Mouse (Mus musculus) cerebellum, postnatal 25 days (tissue): ENCODE results near the gene E130116L18Rik.
"Not testable (repeated sequence)": the region's sequence is repeated elsewhere in the genome, so short reads cannot be mapped to it uniquely, and the experiment has no call there.

Experiments
- DNase-seq, 2 experiments: peaks; one replicate each; pipeline ENCODE4 v3.0.0; 2021; ENCODE audit warnings: mixed read lengths in 2 of 2

Gene E130116L18Rik

DNA sequence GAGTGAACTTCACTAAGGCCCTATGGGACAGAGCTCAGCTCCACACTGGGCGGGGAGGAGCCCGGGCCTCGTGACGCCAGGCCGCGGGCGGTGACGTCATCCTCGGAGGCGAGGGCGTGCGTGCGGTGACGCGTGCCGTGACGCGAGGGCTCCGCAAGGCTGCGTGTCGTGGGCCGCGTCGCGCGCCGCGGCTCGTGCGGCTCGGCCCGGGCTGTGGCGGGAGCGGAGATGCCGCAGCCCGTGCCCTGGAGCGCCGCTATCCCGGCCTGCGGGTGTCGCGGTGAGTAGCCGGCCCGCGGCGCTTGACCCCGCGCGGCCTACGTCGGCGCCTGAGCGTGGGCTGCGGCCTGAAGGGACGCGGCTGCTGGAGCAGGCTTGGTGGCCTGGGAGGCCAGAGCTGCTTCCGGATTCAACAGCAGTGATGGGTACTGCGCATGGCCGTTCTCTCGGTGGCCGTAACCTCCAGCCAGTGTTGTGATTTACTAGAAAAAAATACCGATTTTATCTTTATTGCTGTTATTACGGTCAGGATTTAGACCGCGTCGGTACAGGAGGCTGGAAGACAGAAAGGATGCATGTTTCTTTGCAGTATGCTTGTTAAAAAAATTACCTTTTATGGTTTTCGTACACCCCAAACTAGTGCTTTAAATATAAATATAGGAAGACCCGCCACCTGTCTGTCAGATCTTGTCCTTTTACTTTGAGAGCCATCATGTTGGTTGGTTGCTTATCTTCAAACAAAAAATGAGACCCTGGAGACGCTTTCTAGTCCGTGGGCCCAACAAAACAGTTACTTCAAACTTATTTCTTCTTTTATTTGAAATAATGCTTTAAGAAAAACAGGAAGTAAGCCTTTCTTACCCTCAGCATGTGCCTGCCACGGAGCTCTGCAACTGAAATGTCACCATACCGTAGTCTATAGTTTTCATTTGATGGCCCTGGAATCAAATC is at the start of gene E130116L18Rik:
Gene E130116L18Rik, minus strand, starts transcription at position 402 of the 951 bp plus-strand sequence.
- peak; percentile 95 to 97 for DNase-seq

- DNase-seq, result peak in 1 of 2 experiments; percentile 24
These were observed 45.4 kb upstream of the E130116L18Rik start for GRCm38 (mm10) chr5:25268258-25268888.

DNA sequence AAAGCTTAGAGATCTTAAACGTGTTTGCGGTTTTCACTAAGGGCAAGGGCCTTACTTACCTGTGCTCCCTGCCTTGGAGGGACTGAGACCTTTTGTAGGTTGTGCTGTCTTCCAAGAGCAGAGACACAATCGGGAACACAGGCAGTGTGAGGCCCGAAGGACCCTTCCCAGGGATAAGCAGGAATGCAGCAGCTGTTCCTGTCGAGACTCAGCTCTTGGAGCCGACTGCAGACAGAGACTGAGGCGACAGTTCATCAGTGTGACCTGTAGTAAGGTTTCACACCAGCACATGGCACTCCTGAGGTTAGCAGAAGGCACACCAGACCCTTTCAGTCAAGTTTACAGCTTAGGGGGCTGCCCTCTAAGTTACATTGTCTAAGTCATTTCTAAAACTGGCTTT is 39.3 kb upstream of the E130116L18Rik start:
- DNase-seq, result no peak

- no peak for DNase-seq
These were observed 38.5 kb upstream of the E130116L18Rik start for GRCm38 (mm10) chr5:25261452-25261851.

DNA sequence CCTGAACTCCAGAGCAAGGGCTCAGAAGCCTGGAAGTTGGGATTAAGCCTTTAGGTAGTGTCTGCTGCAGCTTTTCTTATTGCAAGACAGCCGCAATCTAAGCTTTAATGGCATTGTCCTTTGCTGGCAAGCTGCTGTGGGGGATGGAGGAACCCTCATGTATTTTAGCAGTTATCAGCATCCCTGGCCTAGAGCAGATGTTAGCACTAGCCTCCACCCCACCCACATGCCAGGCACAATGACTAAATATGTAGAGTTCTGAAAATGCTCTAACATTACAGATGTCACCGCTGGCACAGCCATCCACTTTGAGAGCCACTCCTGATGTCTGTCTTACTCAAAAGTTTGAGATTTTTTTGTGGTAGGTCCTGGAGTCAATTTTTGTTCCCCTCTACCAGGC is 33.7 kb upstream of the E130116L18Rik start:
- DNase-seq, result no peak

DNA sequence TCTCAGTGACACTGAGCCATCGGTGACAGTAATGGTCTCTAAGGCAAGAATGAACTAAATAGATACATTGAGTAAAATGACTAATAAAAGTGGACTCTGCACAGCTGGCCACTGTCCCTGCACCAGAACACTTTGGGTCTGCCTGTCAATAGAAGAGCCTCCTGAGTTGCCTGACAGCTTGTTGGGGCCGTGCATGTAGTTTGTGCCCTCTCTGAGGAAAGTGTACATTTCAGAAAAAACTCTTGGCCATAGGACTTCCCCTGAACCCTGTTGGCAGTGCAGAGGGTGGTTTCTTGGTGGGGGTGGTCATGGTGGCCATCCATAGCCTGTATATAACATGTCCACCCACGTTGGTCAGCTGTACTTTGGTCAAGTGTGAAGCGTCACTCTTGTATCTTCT is 31.5 kb upstream of the E130116L18Rik start:
- no peak for DNase-seq

DNA sequence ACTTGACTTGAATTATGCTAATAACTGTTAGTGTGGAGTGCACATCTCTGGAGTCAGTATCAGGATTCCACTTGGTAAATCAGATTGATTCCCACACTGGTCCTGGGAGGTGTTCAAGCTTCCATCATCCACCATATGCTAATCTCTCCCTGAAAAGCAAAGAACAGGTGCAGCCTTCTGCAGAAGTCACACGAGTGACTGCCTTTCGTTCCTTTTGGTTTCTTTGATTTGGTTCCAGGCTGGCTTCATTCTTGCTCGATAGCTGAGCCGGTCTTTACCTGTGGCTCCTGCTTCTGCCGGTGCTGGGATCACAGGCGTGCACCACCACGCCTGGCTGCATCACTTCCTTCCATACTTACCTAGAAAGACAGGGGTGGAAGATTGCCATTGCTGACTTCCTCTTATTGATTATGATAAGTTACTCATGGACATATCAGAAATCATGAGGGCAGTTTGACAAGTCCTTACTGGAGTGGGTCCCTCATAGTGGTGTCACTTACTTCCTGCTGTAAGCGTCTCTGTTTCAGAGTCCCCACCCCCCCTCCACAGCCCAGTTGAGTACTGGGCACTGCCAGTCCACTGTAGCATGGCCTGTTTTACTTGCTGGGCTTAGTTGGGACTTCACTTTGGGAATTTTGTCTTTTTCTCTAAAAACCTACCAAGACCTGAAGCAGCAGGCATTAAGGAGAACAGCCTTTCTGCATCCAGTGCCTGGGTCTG is 30.0 kb upstream of the E130116L18Rik start:
- DNase-seq, result no peak

DNA sequence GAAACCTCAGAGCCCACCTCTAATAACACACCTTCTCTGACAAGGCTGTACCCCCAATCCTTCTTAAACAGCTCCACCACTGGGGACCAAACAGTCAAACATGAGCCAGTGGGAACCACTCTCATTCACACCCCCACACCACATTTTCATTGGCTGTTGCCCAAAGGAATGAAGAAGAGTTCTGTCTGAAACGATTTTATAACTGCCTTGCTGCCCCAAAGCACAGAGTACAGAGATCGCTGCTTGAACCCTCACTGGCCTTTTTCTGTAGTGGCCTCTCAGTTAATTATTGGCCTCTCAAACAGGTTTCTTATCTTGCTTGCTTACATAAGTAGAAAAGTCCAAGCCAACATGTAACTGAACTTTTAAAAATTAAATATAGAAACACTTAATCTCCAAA is 29.5 kb upstream of the E130116L18Rik start:
- DNase-seq, result no peak

- DNase-seq, result no peak
These were observed 24.1 kb upstream of the E130116L18Rik start for GRCm38 (mm10) chr5:25247036-25247435.

- DNase-seq, result no peak
These were observed 23.5 kb upstream of the E130116L18Rik start for GRCm38 (mm10) chr5:25246473-25246865.

GRCm38 (mm10) chr5:25245806-25246472 is 23.0 kb upstream of the E130116L18Rik start:
- DNase-seq, result no peak

DNA sequence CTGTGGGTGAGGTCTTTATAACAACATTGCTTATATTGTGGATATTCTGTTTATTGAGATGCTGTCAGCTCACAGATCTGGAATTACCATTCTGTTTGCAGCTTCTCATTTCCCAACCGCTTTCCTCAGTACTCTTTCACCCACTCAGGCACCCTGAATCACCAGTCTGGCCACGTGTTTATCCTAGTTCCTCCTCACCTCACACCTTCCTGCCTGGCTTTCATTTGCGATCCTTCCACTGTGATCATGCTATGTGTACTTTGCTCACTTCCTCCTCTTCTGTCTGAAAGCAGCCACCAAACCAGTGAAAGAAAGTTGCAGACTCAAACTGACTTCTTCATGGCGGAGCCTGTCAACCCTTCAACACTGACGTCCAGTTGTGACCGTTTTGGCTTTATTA is 20.1 kb upstream of the E130116L18Rik start:
- DNase-seq, result no peak

DNA sequence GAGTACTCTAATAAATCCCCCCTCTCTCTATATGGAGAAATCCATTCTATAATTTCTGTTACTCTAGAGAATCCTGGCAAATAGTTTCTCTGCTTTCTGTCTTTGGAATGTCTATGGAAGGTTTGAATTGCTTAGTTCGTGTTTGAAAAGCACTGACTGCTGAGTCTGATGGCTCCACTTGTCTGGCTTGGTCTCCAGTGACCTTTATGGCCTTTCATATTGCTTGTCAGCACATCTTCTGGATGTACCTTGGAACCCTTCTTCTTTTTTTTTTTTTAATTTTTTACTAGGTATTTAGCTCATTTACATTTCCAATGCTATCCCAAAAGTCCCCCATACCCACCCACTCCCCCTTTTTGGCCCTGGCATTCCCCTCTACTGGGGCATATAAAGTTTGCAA is 1.4 kb upstream of the E130116L18Rik start:
- not testable (repeated sequence) for DNase-seq

- DNase-seq, result no peak
These were observed 1.3 kb downstream of the E130116L18Rik start, which contains the start of gene Galnt11 for GRCm38 (mm10) chr5:25221604-25222003. TSS of gene Galnt11 (plus strand) at chr5:25221904.

DNA sequence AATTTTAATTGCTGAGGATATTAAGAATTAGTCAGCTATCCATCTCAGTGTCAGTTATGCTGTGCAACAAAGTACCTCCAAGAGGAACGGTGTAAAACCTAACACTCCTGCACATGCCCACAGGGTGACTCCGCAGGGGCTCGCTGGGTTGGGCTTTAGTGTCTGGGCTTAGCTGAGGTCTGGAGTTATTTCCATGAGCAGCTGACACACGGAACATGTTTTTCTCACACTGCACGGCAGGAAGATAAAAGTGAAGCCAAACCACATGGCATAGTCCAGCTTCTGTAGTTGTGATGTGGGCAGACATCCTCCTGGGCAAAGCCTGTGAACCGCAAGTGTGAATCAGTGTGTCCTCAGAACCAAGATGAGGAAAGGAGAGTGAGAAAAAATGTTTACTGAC is 7.9 kb downstream of the E130116L18Rik start:
- DNase-seq, result peak in 1 of 2 experiments; percentile 20

DNA sequence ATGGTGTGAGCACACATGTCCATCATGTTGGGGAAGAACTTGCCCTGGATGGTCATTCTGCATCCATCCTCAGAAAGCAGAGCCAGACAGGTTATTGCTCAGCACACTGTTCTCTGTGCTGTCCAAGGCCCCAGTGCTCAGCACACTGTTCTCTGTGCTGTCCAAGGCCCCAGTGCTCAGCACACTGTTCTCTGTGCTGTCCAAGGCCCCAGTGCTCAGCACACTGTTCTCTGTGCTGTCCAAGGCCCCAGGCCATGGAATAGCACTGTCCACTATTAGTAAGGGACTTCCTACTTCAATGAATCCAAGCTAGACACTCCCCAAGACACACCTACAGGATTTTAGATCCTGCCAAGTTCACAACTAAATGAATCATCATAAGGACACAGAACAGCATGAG is 9.7 kb downstream of the E130116L18Rik start:
- DNase-seq, result not testable (repeated sequence)

- no peak for DNase-seq
These were observed 11.1 kb downstream of the E130116L18Rik start for GRCm38 (mm10) chr5:25211872-25212271.

DNA sequence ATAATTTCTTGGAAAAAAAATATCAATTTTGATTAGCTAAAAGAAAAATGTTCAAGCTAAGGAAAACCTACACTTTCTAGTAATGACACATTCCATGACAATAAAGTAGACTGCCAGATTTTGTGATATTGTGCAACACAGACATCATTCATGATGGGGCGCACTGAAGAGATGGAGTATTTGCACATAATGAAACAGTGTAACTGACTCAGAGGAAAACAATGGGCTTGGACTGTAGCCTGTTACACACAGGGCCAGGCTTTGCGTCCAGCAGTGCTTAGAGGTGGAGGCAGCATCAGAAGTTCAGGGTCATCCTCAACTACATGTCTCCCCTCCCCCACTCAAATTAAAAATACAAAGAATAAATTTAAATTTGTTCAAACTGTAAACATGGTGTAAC is 32.4 kb downstream of the E130116L18Rik start:
- DNase-seq, result no peak

DNA sequence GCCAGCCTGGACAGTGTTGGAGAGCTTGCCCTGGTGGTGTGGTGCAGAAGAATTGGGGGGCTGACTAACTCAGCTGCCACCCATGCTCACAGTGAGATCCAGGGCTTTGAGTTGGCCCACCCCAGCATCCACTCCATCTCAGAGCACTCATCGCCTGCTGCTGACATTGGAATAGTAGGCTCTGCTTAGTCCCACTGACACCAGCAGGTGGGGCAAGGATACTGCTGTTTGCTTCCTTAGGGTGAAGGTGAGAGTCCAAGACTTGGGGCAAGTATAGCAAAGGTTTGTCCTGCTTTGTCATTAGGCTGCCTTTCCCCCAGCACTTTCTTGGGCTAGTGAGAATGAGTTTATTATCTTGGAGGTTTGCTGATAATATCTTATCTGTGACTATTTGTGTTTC is 34.2 kb downstream of the E130116L18Rik start:
- DNase-seq, result peak in 1 of 2 experiments; percentile 9

GRCm38 (mm10) chr5:25187727-25188126 is 35.2 kb downstream of the E130116L18Rik start:
- DNase-seq, result no peak

GRCm38 (mm10) chr5:25184594-25184993 is 38.4 kb downstream of the E130116L18Rik start:
- no peak for DNase-seq

DNA sequence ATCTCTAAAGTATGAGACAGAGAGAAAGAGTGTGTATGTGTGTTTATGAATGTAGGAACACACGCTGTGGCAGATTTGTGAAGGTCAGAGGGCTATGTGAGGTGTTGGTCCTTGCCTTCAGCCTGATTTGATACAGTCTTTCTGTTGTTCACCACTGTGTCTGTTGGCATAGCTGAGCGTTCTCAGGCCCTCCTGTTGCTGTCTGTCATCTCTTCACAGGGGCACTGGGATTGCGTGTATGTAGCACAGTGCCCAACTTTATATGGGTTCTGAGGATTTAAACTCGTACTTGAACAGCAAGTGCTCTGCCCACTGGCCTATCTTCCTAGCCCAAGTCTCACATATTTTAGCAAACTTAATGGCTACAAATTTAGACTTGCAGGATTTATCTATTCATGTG is 39.4 kb downstream of the E130116L18Rik start:
- DNase-seq, result no peak
